Mouse (Mus musculus): ENCODE measurements around the gene Exosc7.

Gene Exosc7

GRCm38 (mm10) chr9:123112805-123113521 lies at the start of gene Exosc7, which contains the start of gene Zdhhc3:
TSS of gene Exosc7 (plus strand) at chr9:123113215.
TSS of gene Zdhhc3 (minus strand) at chr9:123113205.
- in situ Hi-C loops (cut with MseI, MboI), result no loop called here

GRCm38 (mm10) chr9:123079149-123079548 lies 33.9 kb upstream of the Exosc7 start:
- in situ Hi-C loops (cut with MseI, MboI), result no loop called here

GRCm38 (mm10) chr9:123080355-123080754 lies 32.7 kb upstream of the Exosc7 start:
- in situ Hi-C loops (cut with MseI, MboI), result no loop called here

GRCm38 (mm10) chr9:123080796-123081195 lies 32.2 kb upstream of the Exosc7 start:
- in situ Hi-C loops (cut with MseI, MboI), result no loop called here

- in situ Hi-C loops (cut with MseI, MboI), result no loop called here
Measured at GRCm38 (mm10) chr9:123085373-123085772, 27.6 kb upstream of the Exosc7 start.

- in situ Hi-C loops (cut with MseI, MboI), result no loop called here
Measured at GRCm38 (mm10) chr9:123087558-123087957, 25.5 kb upstream of the Exosc7 start.

GRCm38 (mm10) chr9:123090844-123091243 lies 22.2 kb upstream of the Exosc7 start:
- in situ Hi-C loops (cut with MseI, MboI), result no loop called here

- in situ Hi-C loops (cut with MseI, MboI), result no loop called here
Measured at GRCm38 (mm10) chr9:123099631-123100455, 13.2 kb upstream of the Exosc7 start.

GRCm38 (mm10) chr9:123103425-123103824 lies 9.6 kb upstream of the Exosc7 start:
- in situ Hi-C loops (cut with MseI, MboI), result no loop called here

- in situ Hi-C loops (cut with MseI, MboI), result no loop called here
Measured at GRCm38 (mm10) chr9:123104362-123104761, 8.7 kb upstream of the Exosc7 start.

- in situ Hi-C loops (cut with MseI, MboI), result no loop called here
Measured at GRCm38 (mm10) chr9:123107186-123107585, 5.8 kb upstream of the Exosc7 start.

- in situ Hi-C loops (cut with MseI, MboI), result no loop called here
Measured at GRCm38 (mm10) chr9:123109188-123109587, 3.8 kb upstream of the Exosc7 start.

- in situ Hi-C loops (cut with MseI, MboI), result no loop called here
Measured at GRCm38 (mm10) chr9:123111751-123112221, 1.2 kb upstream of the Exosc7 start.

- in situ Hi-C loops (cut with MseI, MboI), result no loop called here
Measured at GRCm38 (mm10) chr9:123113931-123114330, 916 bp downstream of the Exosc7 start.

GRCm38 (mm10) chr9:123115566-123115965 lies 2.6 kb downstream of the Exosc7 start:
- in situ Hi-C loops (cut with MseI, MboI), result no loop called here

- in situ Hi-C loops (cut with MseI, MboI), result no loop called here
Measured at GRCm38 (mm10) chr9:123123017-123123416, 10.0 kb downstream of the Exosc7 start.

GRCm38 (mm10) chr9:123123571-123124412 lies 10.8 kb downstream of the Exosc7 start:
- in situ Hi-C loops (cut with MseI, MboI), result no loop called here

- in situ Hi-C loops (cut with MseI, MboI), result no loop called here
Measured at GRCm38 (mm10) chr9:123124413-123124981, 11.5 kb downstream of the Exosc7 start.

GRCm38 (mm10) chr9:123127663-123128062 lies 14.6 kb downstream of the Exosc7 start:
- in situ Hi-C loops (cut with MseI, MboI), result no loop called here

- in situ Hi-C loops (cut with MseI, MboI), result no loop called here
Measured at GRCm38 (mm10) chr9:123132994-123133393, 20.0 kb downstream of the Exosc7 start.

- in situ Hi-C loops (cut with MseI, MboI), result no loop called here
Measured at GRCm38 (mm10) chr9:123136953-123137682, 24.1 kb downstream of the Exosc7 start.
